Mouse (Mus musculus) liver, postnatal 0 days (tissue): ENCODE results near the gene Cnih2.

Experiments
- CTCF ChIP-seq: sonication (generic); IDR thresholded peaks from 2 replicates; pipeline ENCODE4 v1.5.1; 2016; ENCODE audit warnings: antibody characterized with exemption, low read depth
- EP300 ChIP-seq: IDR thresholded peaks from 2 replicates; pipeline ENCODE4 v1.6.1; 2016; ENCODE audit warnings: antibody characterized with exemption, low read depth, mild to moderate bottlenecking

GRCm38 (mm10) chr19:5107556-5108270 lies 9.4 kb upstream of the Cnih2 start:
- TF ChIP-seq CTCF = no peak
- TF ChIP-seq EP300 = no peak
